Mouse (Mus musculus) c-Kit-negative CD71-positive TER-119-positive erythroid progenitor cells, embryonic 14.5 days (primary cell): ENCODE data around the gene Lcor.
A peak's percentile ranks its signal among the peaks of the same experiment; 100 is the strongest.

Experiments
- DNase-seq: peaks from one replicate; pipeline ENCODE4 v3.0.0-alpha.2; 2013; ENCODE audit warnings: low read depth, low spot score

The Lcor gene

GRCm38 (mm10) chr19:41476530-41477249 is 5.7 kb upstream of the Lcor start:
- no peak for DNase-seq

GRCm38 (mm10) chr19:41481030-41481886 is 1.2 kb upstream of the Lcor start:
- peak; percentile 72 for DNase-seq

- peak; percentile 27 for DNase-seq
These were observed 599 bp upstream of the Lcor start for GRCm38 (mm10) chr19:41481887-41482189.

- peak; percentile 50 for DNase-seq
These were observed 540 bp downstream of the Lcor start for GRCm38 (mm10) chr19:41482909-41483444.

- no peak for DNase-seq
These were observed 1.1 kb downstream of the Lcor start for GRCm38 (mm10) chr19:41483445-41484040.

GRCm38 (mm10) chr19:41484361-41484760 is 1.9 kb downstream of the Lcor start:
- DNase-seq, result no peak

- DNase-seq, result peak; percentile 37
These were observed 13.1 kb downstream of the Lcor start for GRCm38 (mm10) chr19:41495382-41496032.

- DNase-seq, result no peak
These were observed 13.6 kb downstream of the Lcor start for GRCm38 (mm10) chr19:41496058-41496457.

GRCm38 (mm10) chr19:41507872-41508271 is 25.4 kb downstream of the Lcor start:
- no peak for DNase-seq

GRCm38 (mm10) chr19:41514836-41515235 is 32.4 kb downstream of the Lcor start:
- DNase-seq, result no peak

- DNase-seq, result no peak
These were observed 33.1 kb downstream of the Lcor start for GRCm38 (mm10) chr19:41515549-41515948.

GRCm38 (mm10) chr19:41517006-41517405 is 34.6 kb downstream of the Lcor start:
- DNase-seq, result no peak

- no peak for DNase-seq
These were observed 36.7 kb downstream of the Lcor start for GRCm38 (mm10) chr19:41519121-41519520.

- no peak for DNase-seq
These were observed 39.8 kb downstream of the Lcor start for GRCm38 (mm10) chr19:41522246-41522645.

GRCm38 (mm10) chr19:41523798-41524563 is 41.5 kb downstream of the Lcor start:
- DNase-seq, result no peak

- no peak for DNase-seq
These were observed 46.7 kb downstream of the Lcor start for GRCm38 (mm10) chr19:41529169-41529568.

GRCm38 (mm10) chr19:41534021-41534420 is 51.6 kb downstream of the Lcor start:
- no peak for DNase-seq

- no peak for DNase-seq
These were observed 74.5 kb downstream of the Lcor start for GRCm38 (mm10) chr19:41556981-41557380.

GRCm38 (mm10) chr19:41557491-41557890 is 75.1 kb downstream of the Lcor start:
- no peak for DNase-seq

- no peak for DNase-seq
These were observed 76.6 kb downstream of the Lcor start for GRCm38 (mm10) chr19:41558891-41559486.

GRCm38 (mm10) chr19:41560856-41561255 is 78.4 kb downstream of the Lcor start:
- DNase-seq, result no peak
